Mouse (Mus musculus): ENCODE data around the gene Mt3. TPM values are rescaled to one million over a fixed set of nuclear protein-coding genes. Genes with fewer than 3 reads are reported as not detected.

Gene Mt3
- polyA plus RNA-seq, 1 experiment from 2014 or later: 7.0 TPM

GRCm38 (mm10) chr8:94182055-94182929, 29.9 kb downstream of the Mt3 start:
- 60% methylated on average over 13 of the region's 13 CpGs for WGBS
- DNase-seq (ENCODE audit: low spot score): no peak
- Histone ChIP-seq H3K36me3 (replicated peaks; ENCODE audit: control insufficient read depth, insufficient read depth, low read depth, low read length) (no peaks in the 10 kb centered on the region), H3K4me1 (ENCODE audit: control insufficient read depth, insufficient read depth, low read length) (peaks cover 2% of the 10 kb centered on the region; the same call in 1 of the 2 replicates), H3K27me3 (ENCODE audit: control insufficient read depth, insufficient read depth, low read length) (peaks cover 65% of the 10 kb centered on the region), H3K9ac (replicated peaks; ENCODE audit: low read length) (no peak overlapping the region), H3K4me3 (ENCODE audit: low read depth, low read length) (no peak overlapping the region), H3K4me2 (ENCODE audit: low read depth, low read length) (peak overlapping the region; percentile 29; the same call in 1 of the 2 replicates), H3K27ac (replicated peaks; ENCODE audit: low read depth, low read length) (no peak overlapping the region), H3K9me3 (replicated peaks; ENCODE audit: control insufficient read depth, low read length) (no peaks in the 10 kb centered on the region)
- ATAC-seq (replicated peaks; ENCODE audit: insufficient number of reproducible peaks, low FRiP score, low TSS enrichment, low read depth): no peak

GRCm38 (mm10) chr8:94183117-94183516, 30.7 kb downstream of the Mt3 start:
- peak; percentile 86 for DNase-seq (ENCODE audit: low spot score)

GRCm38 (mm10) chr8:94184357-94184843, 32.0 kb downstream of the Mt3 start:
- no peak overlapping the region for H3K27ac ChIP-seq (replicated peaks; ENCODE audit: low read depth, low read length)

More at GRCm38 (mm10) chr8:94183117-94183516, 30.7 kb downstream of the Mt3 start:
- peaks cover 66% of the 10 kb centered on the region for H3K27me3 ChIP-seq (ENCODE audit: control insufficient read depth, insufficient read depth, low read length)
- H3K4me2 ChIP-seq (ENCODE audit: low read depth, low read length): peak overlapping the region; percentile 29
- H3K9me3 ChIP-seq (replicated peaks; ENCODE audit: control insufficient read depth, low read length): no peaks in the 10 kb centered on the region
- H3K9ac ChIP-seq (replicated peaks; ENCODE audit: low read length): no peak overlapping the region
- no peak overlapping the region for H3K27ac ChIP-seq (replicated peaks; ENCODE audit: low read depth, low read length)
- under 1% methylated on average over 16 of the region's 16 CpGs for whole genome bisulfite sequencing
- peaks cover 2% of the 10 kb centered on the region; the same call in 1 of the 2 replicates for H3K4me1 ChIP-seq (ENCODE audit: control insufficient read depth, insufficient read depth, low read length)
- no peaks in the 10 kb centered on the region for H3K36me3 ChIP-seq (replicated peaks; ENCODE audit: control insufficient read depth, insufficient read depth, low read depth, low read length)
- H3K4me3 ChIP-seq (ENCODE audit: low read depth, low read length): no peak overlapping the region; the same call in 1 of the 2 replicates
- peak; percentile 57 for ATAC-seq (replicated peaks; ENCODE audit: insufficient number of reproducible peaks, low FRiP score, low TSS enrichment, low read depth)

GRCm38 (mm10) chr8:94185791-94186190, 33.4 kb downstream of the Mt3 start:
- no peak for DNase-seq (ENCODE audit: low spot score)
- no peak overlapping the region for H3K27ac ChIP-seq (replicated peaks; ENCODE audit: low read depth, low read length)
- peaks cover 43% of the 10 kb centered on the region for H3K27me3 ChIP-seq (ENCODE audit: control insufficient read depth, insufficient read depth, low read length)
- no peak overlapping the region for H3K4me2 ChIP-seq (ENCODE audit: low read depth, low read length)
- ATAC-seq (replicated peaks; ENCODE audit: insufficient number of reproducible peaks, low FRiP score, low TSS enrichment, low read depth): no peak
- H3K9me3 ChIP-seq (replicated peaks; ENCODE audit: control insufficient read depth, low read length): no peaks in the 10 kb centered on the region
- H3K9ac ChIP-seq (replicated peaks; ENCODE audit: low read length): no peak overlapping the region
- 62% methylated on average over 6 of the region's 6 CpGs for WGBS
- H3K4me1 ChIP-seq (ENCODE audit: control insufficient read depth, insufficient read depth, low read length): no peaks in the 10 kb centered on the region
- no peak overlapping the region for H3K4me3 ChIP-seq (ENCODE audit: low read depth, low read length)
- no peaks in the 10 kb centered on the region for H3K36me3 ChIP-seq (replicated peaks; ENCODE audit: control insufficient read depth, insufficient read depth, low read depth, low read length)

More at GRCm38 (mm10) chr8:94184357-94184843, 32.0 kb downstream of the Mt3 start:
- no peaks in the 10 kb centered on the region for H3K36me3 ChIP-seq (replicated peaks; ENCODE audit: control insufficient read depth, insufficient read depth, low read depth, low read length)
- no peak overlapping the region for H3K9ac ChIP-seq (replicated peaks; ENCODE audit: low read length)
- ATAC-seq (replicated peaks; ENCODE audit: insufficient number of reproducible peaks, low FRiP score, low TSS enrichment, low read depth) (0 out of 2 replicates have a peak, but pooled peaks have one; percentile 7), DNase-seq (ENCODE audit: low spot score) (no peak)
- peaks cover 2% of the 10 kb centered on the region; the same call in 1 of the 2 replicates for H3K4me1 ChIP-seq (ENCODE audit: control insufficient read depth, insufficient read depth, low read length)
- 14% methylated on average over 12 of the region's 12 CpGs for WGBS
- no peaks in the 10 kb centered on the region for H3K9me3 ChIP-seq (replicated peaks; ENCODE audit: control insufficient read depth, low read length)
- no peak overlapping the region; the same call in 1 of the 2 replicates for H3K4me2 ChIP-seq (ENCODE audit: low read depth, low read length)
- peaks cover 55% of the 10 kb centered on the region for H3K27me3 ChIP-seq (ENCODE audit: control insufficient read depth, insufficient read depth, low read length)
- H3K4me3 ChIP-seq (ENCODE audit: low read depth, low read length): no peak overlapping the region

- Histone ChIP-seq H3K27ac (replicated peaks; ENCODE audit: low read depth, low read length) (no peak overlapping the region), H3K4me2 (ENCODE audit: low read depth, low read length) (0 out of 2 replicates have a peak overlapping the region, but pooled peaks have one; percentile 17), H3K4me1 (ENCODE audit: control insufficient read depth, insufficient read depth, low read length) (no peaks in the 10 kb centered on the region), H3K9me3 (replicated peaks; ENCODE audit: control insufficient read depth, low read length) (no peaks in the 10 kb centered on the region), H3K4me3 (ENCODE audit: low read depth, low read length) (no peak overlapping the region), H3K36me3 (replicated peaks; ENCODE audit: control insufficient read depth, insufficient read depth, low read depth, low read length) (no peaks in the 10 kb centered on the region), H3K27me3 (ENCODE audit: control insufficient read depth, insufficient read depth, low read length) (peaks cover 41% of the 10 kb centered on the region), H3K9ac (replicated peaks; ENCODE audit: low read length) (no peak overlapping the region)
- WGBS: 2% methylated on average over 17 of the region's 17 CpGs
- DNase-seq (ENCODE audit: low spot score): peak; percentile 70
- peak; percentile 51; the same call in 1 of the 2 replicates for ATAC-seq (replicated peaks; ENCODE audit: insufficient number of reproducible peaks, low FRiP score, low TSS enrichment, low read depth)
These were observed 34.1 kb downstream of the Mt3 start for GRCm38 (mm10) chr8:94186542-94186941.

GRCm38 (mm10) chr8:94187290-94188002, 35.0 kb downstream of the Mt3 start:
- Histone ChIP-seq H3K4me2 (ENCODE audit: low read depth, low read length) (no peak overlapping the region), H3K4me3 (ENCODE audit: low read depth, low read length) (no peak overlapping the region)

GRCm38 (mm10) chr8:94189275-94190031, 37.0 kb downstream of the Mt3 start:
- Histone ChIP-seq H3K27ac (replicated peaks; ENCODE audit: low read depth, low read length) (no peak overlapping the region), H3K36me3 (replicated peaks; ENCODE audit: control insufficient read depth, insufficient read depth, low read depth, low read length) (no peaks in the 10 kb centered on the region), H3K4me2 (ENCODE audit: low read depth, low read length) (no peak overlapping the region), H3K27me3 (ENCODE audit: control insufficient read depth, insufficient read depth, low read length) (peaks cover 21% of the 10 kb centered on the region), H3K4me3 (ENCODE audit: low read depth, low read length) (no peak overlapping the region), H3K4me1 (ENCODE audit: control insufficient read depth, insufficient read depth, low read length) (no peaks in the 10 kb centered on the region), H3K9ac (replicated peaks; ENCODE audit: low read length) (no peak overlapping the region), H3K9me3 (replicated peaks; ENCODE audit: control insufficient read depth, low read length) (no peaks in the 10 kb centered on the region)
- DNase-seq (ENCODE audit: low spot score): no peak
- no peak for ATAC-seq (replicated peaks; ENCODE audit: insufficient number of reproducible peaks, low FRiP score, low TSS enrichment, low read depth)
- 64% methylated on average over 13 of the region's 13 CpGs for WGBS

More at GRCm38 (mm10) chr8:94187290-94188002, 35.0 kb downstream of the Mt3 start:
- Histone ChIP-seq H3K36me3 (replicated peaks; ENCODE audit: control insufficient read depth, insufficient read depth, low read depth, low read length) (no peaks in the 10 kb centered on the region), H3K9me3 (replicated peaks; ENCODE audit: control insufficient read depth, low read length) (no peaks in the 10 kb centered on the region), H3K27me3 (ENCODE audit: control insufficient read depth, insufficient read depth, low read length) (peaks cover 37% of the 10 kb centered on the region), H3K27ac (replicated peaks; ENCODE audit: low read depth, low read length) (no peak overlapping the region), H3K9ac (replicated peaks; ENCODE audit: low read length) (no peak overlapping the region), H3K4me1 (ENCODE audit: control insufficient read depth, insufficient read depth, low read length) (no peaks in the 10 kb centered on the region)
- 22% methylated on average over 21 of the region's 21 CpGs for WGBS
- ATAC-seq (replicated peaks; ENCODE audit: insufficient number of reproducible peaks, low FRiP score, low TSS enrichment, low read depth) (no peak), DNase-seq (ENCODE audit: low spot score) (no peak)

Measured in embryonic facial prominence, embryonic 11.5 days (tissue).